Mouse (Mus musculus): ENCODE data around the gene Prmt2.

The Prmt2 gene

GRCm38 (mm10) chr10:76237341-76238225, at the start of gene Prmt2:
Prmt2 (minus strand) TSS chr10:76237865.
- TF ChIP-seq GATA4 (IDR thresholded peaks at IDR 0.05; ENCODE audit: insufficient replicate concordance, low read length), result no peak; the same call in 1 of the 2 replicates

DNA sequence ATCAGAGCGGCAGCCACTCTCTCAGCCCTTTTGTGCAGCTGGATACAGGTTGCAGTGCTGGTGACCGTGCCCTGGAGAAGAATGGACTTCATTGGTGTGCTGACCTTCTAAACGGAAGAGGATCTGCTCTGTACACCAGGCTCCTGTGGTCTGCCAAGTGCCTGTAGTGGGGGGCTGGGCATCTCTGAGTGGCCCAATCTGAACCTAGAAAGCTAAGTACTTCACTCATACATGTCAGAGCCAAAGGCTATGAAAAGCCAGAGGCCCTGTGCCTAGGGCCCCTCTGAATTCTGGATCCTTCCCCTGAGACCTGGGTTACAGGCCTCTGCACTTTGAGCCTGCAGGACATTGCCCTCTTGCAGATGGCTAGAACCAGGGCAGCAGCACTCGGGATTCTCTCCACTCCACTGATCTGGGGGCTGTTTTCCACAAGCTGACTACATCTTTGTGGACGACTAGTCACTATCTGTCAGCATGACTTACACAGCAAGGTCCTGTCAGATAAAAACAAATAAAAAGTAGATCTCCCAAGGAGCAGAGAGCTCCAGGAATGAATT, 41.0 kb upstream of the Prmt2 start:
- TF ChIP-seq GATA4 (IDR thresholded peaks at IDR 0.05; ENCODE audit: insufficient replicate concordance, low read length), result no peak

DNA sequence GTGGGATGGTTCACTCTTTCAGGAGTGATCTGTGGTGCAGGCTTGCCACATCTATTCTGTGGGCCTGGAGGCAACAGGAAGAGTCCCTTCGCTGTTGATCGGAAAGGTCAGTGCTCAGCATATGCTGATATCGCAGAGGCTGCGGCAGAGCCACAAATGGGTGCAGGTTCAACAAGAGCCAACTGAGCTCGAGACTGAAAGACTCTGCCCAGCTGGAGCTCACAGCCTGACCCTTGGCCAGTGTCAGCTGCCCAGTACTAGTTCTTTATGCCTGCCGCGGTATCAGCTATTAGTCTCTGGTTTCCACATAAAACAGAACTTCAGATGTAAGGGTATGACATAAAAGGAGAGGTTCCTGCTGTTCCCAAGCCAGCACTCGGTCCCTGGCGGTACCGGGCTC, 37.6 kb upstream of the Prmt2 start:
- TF ChIP-seq GATA4 (IDR thresholded peaks at IDR 0.05; ENCODE audit: insufficient replicate concordance, low read length), result no peak

DNA sequence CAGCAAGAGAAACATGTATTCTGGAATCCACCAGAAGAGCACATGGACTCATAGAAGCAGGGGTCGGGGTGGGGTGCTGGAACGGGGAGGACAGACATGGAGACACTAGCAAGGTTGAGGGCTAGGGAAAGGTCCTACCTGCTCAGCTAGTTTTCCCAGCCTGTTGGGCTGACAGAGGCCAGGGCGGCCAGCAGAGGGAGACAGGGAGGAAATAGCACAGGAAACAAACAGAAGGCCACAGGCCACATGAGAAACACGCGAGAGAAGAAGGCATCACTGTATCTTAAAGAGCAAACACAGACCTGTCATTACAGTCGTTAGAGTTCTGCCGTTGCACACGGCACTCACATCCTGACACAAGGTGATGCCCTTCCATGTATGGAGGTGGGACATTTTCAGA, 33.6 kb upstream of the Prmt2 start:
- TF ChIP-seq GATA4 (IDR thresholded peaks at IDR 0.05; ENCODE audit: insufficient replicate concordance, low read length), result no peak

DNA sequence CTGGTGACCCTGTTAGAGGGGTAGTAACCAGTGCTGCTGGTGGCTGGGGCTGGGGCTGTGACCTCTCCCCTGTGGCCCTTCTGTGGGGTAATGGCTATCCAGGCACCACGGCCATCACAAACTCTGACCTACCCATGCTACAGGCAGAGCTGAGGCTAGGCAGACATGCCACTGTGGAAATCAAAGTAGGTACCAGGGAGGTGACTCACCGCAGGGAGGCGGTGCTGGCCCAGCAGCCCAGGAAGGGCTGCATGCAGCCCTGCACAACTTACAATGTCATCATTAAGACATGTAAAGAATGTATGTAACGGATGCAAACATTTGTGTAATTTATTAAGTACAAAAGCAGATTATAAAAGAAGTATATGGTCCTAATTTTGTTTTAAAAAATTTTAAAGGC, 24.8 kb upstream of the Prmt2 start:
- TF ChIP-seq GATA4 (IDR thresholded peaks at IDR 0.05; ENCODE audit: insufficient replicate concordance, low read length), result no peak

GRCm38 (mm10) chr10:76261447-76261846, 23.8 kb upstream of the Prmt2 start:
- no peak for TF ChIP-seq GATA4 (IDR thresholded peaks at IDR 0.05; ENCODE audit: insufficient replicate concordance, low read length)

DNA sequence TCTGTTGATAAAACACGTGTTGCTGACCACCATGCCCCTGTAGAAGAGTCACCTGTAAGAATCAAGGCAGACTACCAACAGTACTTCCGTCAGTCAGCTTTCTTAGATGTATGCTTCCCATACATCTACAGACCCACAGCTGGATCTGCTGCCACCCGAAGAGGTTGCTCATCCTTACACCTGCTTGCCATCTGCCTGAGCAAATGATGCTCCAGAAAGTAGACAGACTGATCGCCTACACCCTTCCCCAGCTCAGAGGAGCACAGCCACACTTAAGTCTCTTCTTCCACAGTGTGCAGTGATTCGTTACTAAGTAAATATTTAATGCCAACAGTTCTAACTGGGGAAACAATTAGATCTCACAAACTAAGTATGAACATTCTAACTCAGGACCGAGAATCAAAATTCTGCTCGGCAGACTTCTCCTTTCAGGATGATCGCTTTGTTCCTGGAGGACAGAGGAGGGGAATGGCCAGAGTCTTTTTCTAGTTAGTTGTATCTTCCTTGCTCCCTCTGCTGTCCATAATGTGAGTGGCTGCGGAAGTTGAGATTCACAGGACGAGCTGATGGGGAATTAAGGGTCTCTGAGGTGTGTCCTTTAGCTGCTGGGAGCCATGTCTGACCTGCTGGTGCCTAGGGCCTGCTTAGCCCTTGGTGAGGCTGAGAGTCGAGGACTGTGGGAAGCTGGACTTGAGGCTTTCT, 22.8 kb upstream of the Prmt2 start:
- TF ChIP-seq GATA4 (IDR thresholded peaks at IDR 0.05; ENCODE audit: insufficient replicate concordance, low read length), result no peak

- TF ChIP-seq GATA4 (IDR thresholded peaks at IDR 0.05; ENCODE audit: insufficient replicate concordance, low read length), result no peak
Measured at GRCm38 (mm10) chr10:76259566-76260232, 22.0 kb upstream of the Prmt2 start.

GRCm38 (mm10) chr10:76257719-76258390, 20.2 kb upstream of the Prmt2 start:
- no peak for TF ChIP-seq GATA4 (IDR thresholded peaks at IDR 0.05; ENCODE audit: insufficient replicate concordance, low read length)

- TF ChIP-seq GATA4 (IDR thresholded peaks at IDR 0.05; ENCODE audit: insufficient replicate concordance, low read length), result no peak
Measured at GRCm38 (mm10) chr10:76257231-76257630, 19.6 kb upstream of the Prmt2 start.

- TF ChIP-seq GATA4 (IDR thresholded peaks at IDR 0.05; ENCODE audit: insufficient replicate concordance, low read length), result no peak
Measured at GRCm38 (mm10) chr10:76255617-76256016, 18.0 kb upstream of the Prmt2 start.

DNA sequence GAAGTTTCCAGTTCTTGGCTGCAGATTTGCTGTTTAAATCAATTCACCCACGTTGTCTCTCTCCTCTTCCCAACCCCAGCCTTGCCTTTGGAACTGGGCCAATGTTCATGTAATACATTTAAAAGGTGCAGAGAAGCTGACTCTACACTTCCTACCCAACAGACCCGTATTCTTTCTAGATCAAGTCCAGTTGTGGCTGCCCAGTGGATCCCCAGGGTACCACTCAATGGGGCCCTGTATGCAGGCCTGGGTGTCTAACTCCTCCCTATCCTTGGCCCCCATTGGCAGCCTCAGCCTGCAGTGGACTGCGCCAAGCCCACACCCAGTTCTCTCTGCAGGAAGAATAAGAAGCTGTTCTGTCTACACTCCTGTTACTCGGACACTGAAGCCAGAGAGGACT, 15.9 kb upstream of the Prmt2 start, which contains the start of gene S100b:
Gene S100b, plus strand, starts transcription at position 318 of the 400 bp plus-strand sequence.
- TF ChIP-seq GATA4 (IDR thresholded peaks at IDR 0.05; ENCODE audit: insufficient replicate concordance, low read length), result no peak

DNA sequence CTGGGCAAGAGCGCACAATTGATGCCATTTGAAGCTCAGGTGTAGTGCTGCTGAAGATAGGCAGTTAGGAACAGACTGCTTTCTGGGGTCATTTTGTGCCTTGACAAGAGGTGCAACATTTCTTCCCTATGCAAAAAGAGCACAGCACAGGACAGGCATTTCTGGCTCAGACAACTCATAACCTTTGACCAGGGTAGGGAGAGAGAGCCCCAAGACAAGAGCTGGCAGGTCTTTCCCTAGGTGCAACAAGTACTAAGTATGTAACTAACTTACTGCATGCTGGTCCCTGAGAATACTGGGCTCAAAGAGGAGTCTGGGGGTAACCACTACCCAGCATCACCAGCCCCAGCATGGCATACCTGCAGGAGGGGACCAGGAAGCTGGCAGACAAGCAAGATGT, 15.4 kb upstream of the Prmt2 start:
- TF ChIP-seq GATA4 (IDR thresholded peaks at IDR 0.05; ENCODE audit: insufficient replicate concordance, low read length), result no peak

- TF ChIP-seq GATA4 (IDR thresholded peaks at IDR 0.05; ENCODE audit: insufficient replicate concordance, low read length), result no peak
Measured at GRCm38 (mm10) chr10:76250870-76251269, 13.2 kb upstream of the Prmt2 start.

GRCm38 (mm10) chr10:76248647-76248968, 10.9 kb upstream of the Prmt2 start:
- TF ChIP-seq GATA4 (IDR thresholded peaks at IDR 0.05; ENCODE audit: insufficient replicate concordance, low read length), result no peak
